Mouse (Mus musculus): ENCODE data around the gene Creb3l2. TPM values are rescaled to one million over a fixed set of nuclear protein-coding genes. Genes with fewer than 3 reads are reported as not detected.

Creb3l2 gene
- polyA plus RNA-seq, 1 experiment = 8.8 TPM

- TF ChIP-seq CEBPB (IDR thresholded peaks at IDR 0.05; ENCODE audit: low read depth) (no peak), CTCF (IDR thresholded peaks at IDR 0.05; ENCODE audit: control insufficient read depth, insufficient read depth, insufficient read length) (no peak)
- H3K27me3 ChIP-seq (ENCODE audit: control insufficient read depth, insufficient read depth, insufficient read length) = no peaks in the 10 kb centered on the region
- no peaks in the 10 kb centered on the region for H3K36me3 ChIP-seq (ENCODE audit: control insufficient read depth, insufficient read depth)
- peaks cover 31% of the 10 kb centered on the region for H3K79me2 ChIP-seq (ENCODE audit: control insufficient read depth, insufficient read depth)
- no peak overlapping the region for H3K4me3 ChIP-seq (ENCODE audit: insufficient read depth, poor library complexity, severe bottlenecking)
- H3ac ChIP-seq (ENCODE audit: control insufficient read depth, insufficient read length, low read depth) = no peak overlapping the region
- peaks cover 6% of the 10 kb centered on the region for H3K79me3 ChIP-seq (ENCODE audit: low read depth)
These were observed 40.0 kb downstream of the Creb3l2 start for GRCm38 (mm10) chr6:37401928-37402327.

- Histone ChIP-seq H3ac (ENCODE audit: control insufficient read depth, insufficient read length, low read depth) (no peak overlapping the region), H3K79me3 (ENCODE audit: low read depth) (peaks cover 2% of the 10 kb centered on the region), H3K36me3 (ENCODE audit: control insufficient read depth, insufficient read depth) (no peaks in the 10 kb centered on the region), H3K4me3 (ENCODE audit: insufficient read depth, poor library complexity, severe bottlenecking) (no peak overlapping the region), H3K27me3 (ENCODE audit: control insufficient read depth, insufficient read depth, insufficient read length) (no peaks in the 10 kb centered on the region), H3K79me2 (ENCODE audit: control insufficient read depth, insufficient read depth) (peaks cover 24% of the 10 kb centered on the region)
- TF ChIP-seq CTCF (IDR thresholded peaks at IDR 0.05; ENCODE audit: control insufficient read depth, insufficient read depth, insufficient read length) (no peak), MYOD1 (IDR thresholded peaks at IDR 0.05; ENCODE audit: control insufficient read depth, insufficient read length, low read depth) (peak; percentile 36)
These were observed 41.0 kb downstream of the Creb3l2 start for GRCm38 (mm10) chr6:37400866-37401525.

GRCm38 (mm10) chr6:37400167-37400566 is 41.8 kb downstream of the Creb3l2 start:
- Histone ChIP-seq H3ac (ENCODE audit: control insufficient read depth, insufficient read length, low read depth) (no peak overlapping the region), H3K79me2 (ENCODE audit: control insufficient read depth, insufficient read depth) (peaks cover 18% of the 10 kb centered on the region), H3K4me3 (ENCODE audit: insufficient read depth, poor library complexity, severe bottlenecking) (no peak overlapping the region), H3K79me3 (ENCODE audit: low read depth) (no peaks in the 10 kb centered on the region), H3K36me3 (ENCODE audit: control insufficient read depth, insufficient read depth) (no peaks in the 10 kb centered on the region), H3K27me3 (ENCODE audit: control insufficient read depth, insufficient read depth, insufficient read length) (no peaks in the 10 kb centered on the region)
- TF ChIP-seq MAX (IDR thresholded peaks at IDR 0.05) = no peak
- no peak for TF ChIP-seq MYOD1 (IDR thresholded peaks at IDR 0.05; ENCODE audit: control insufficient read depth, insufficient read length, low read depth)
- TF ChIP-seq CEBPB (IDR thresholded peaks at IDR 0.05; ENCODE audit: low read depth) = no peak
- TF ChIP-seq CTCF (IDR thresholded peaks at IDR 0.05; ENCODE audit: control insufficient read depth, insufficient read depth, insufficient read length) = no peak
- TF ChIP-seq USF1 (IDR thresholded peaks at IDR 0.05; ENCODE audit: low read depth) = no peak
- no peak for TF ChIP-seq FOSL1 (IDR thresholded peaks at IDR 0.05; ENCODE audit: insufficient read depth, low read length, poor library complexity, severe bottlenecking)
- no peak for TF ChIP-seq MYOG (IDR thresholded peaks at IDR 0.05; ENCODE audit: control insufficient read depth, extremely low read depth, insufficient read length)

- H3K79me3 ChIP-seq (ENCODE audit: low read depth) = peaks cover 1% of the 10 kb centered on the region
- H3K27me3 ChIP-seq (ENCODE audit: control insufficient read depth, insufficient read depth, insufficient read length) = no peaks in the 10 kb centered on the region
These were observed 43.0 kb downstream of the Creb3l2 start for GRCm38 (mm10) chr6:37398943-37399342.

GRCm38 (mm10) chr6:37397973-37398372 is 44.0 kb downstream of the Creb3l2 start:
- TF ChIP-seq MYOG (IDR thresholded peaks at IDR 0.05; ENCODE audit: control insufficient read depth, extremely low read depth, insufficient read length) = no peak
- TF ChIP-seq MYOD1 (IDR thresholded peaks at IDR 0.05; ENCODE audit: control insufficient read depth, insufficient read length, low read depth) = no peak
- TF ChIP-seq USF1 (IDR thresholded peaks at IDR 0.05; ENCODE audit: low read depth) = no peak
- TF ChIP-seq CTCF (IDR thresholded peaks at IDR 0.05; ENCODE audit: control insufficient read depth, insufficient read depth, insufficient read length) = no peak

More at GRCm38 (mm10) chr6:37398943-37399342, 43.0 kb downstream of the Creb3l2 start:
- H3ac ChIP-seq (ENCODE audit: control insufficient read depth, insufficient read length, low read depth) = no peak overlapping the region
- H3K4me3 ChIP-seq (ENCODE audit: insufficient read depth, poor library complexity, severe bottlenecking) = no peak overlapping the region
- H3K36me3 ChIP-seq (ENCODE audit: control insufficient read depth, insufficient read depth) = no peaks in the 10 kb centered on the region
- TF ChIP-seq CEBPB (IDR thresholded peaks at IDR 0.05; ENCODE audit: low read depth) (no peak), USF1 (IDR thresholded peaks at IDR 0.05; ENCODE audit: low read depth) (no peak), MYOD1 (IDR thresholded peaks at IDR 0.05; ENCODE audit: control insufficient read depth, insufficient read length, low read depth) (peak; percentile 96), FOSL1 (IDR thresholded peaks at IDR 0.05; ENCODE audit: insufficient read depth, low read length, poor library complexity, severe bottlenecking) (peak; percentile 78), MAX (IDR thresholded peaks at IDR 0.05) (peak; percentile 46), CTCF (IDR thresholded peaks at IDR 0.05; ENCODE audit: control insufficient read depth, insufficient read depth, insufficient read length) (no peak), MYOG (IDR thresholded peaks at IDR 0.05; ENCODE audit: control insufficient read depth, extremely low read depth, insufficient read length) (no peak)
- H3K79me2 ChIP-seq (ENCODE audit: control insufficient read depth, insufficient read depth) = peaks cover 18% of the 10 kb centered on the region

GRCm38 (mm10) chr6:37397254-37397653 is 44.7 kb downstream of the Creb3l2 start:
- TF ChIP-seq MYOG (IDR thresholded peaks at IDR 0.05; ENCODE audit: control insufficient read depth, extremely low read depth, insufficient read length) (no peak), MYOD1 (IDR thresholded peaks at IDR 0.05; ENCODE audit: control insufficient read depth, insufficient read length, low read depth) (no peak), FOSL1 (IDR thresholded peaks at IDR 0.05; ENCODE audit: insufficient read depth, low read length, poor library complexity, severe bottlenecking) (no peak), MAX (IDR thresholded peaks at IDR 0.05) (no peak), CTCF (IDR thresholded peaks at IDR 0.05; ENCODE audit: control insufficient read depth, insufficient read depth, insufficient read length) (no peak), CEBPB (IDR thresholded peaks at IDR 0.05; ENCODE audit: low read depth) (no peak), USF1 (IDR thresholded peaks at IDR 0.05; ENCODE audit: low read depth) (no peak)
- peaks cover 1% of the 10 kb centered on the region for H3K79me3 ChIP-seq (ENCODE audit: low read depth)
- no peaks in the 10 kb centered on the region for H3K27me3 ChIP-seq (ENCODE audit: control insufficient read depth, insufficient read depth, insufficient read length)
- peaks cover 18% of the 10 kb centered on the region for H3K79me2 ChIP-seq (ENCODE audit: control insufficient read depth, insufficient read depth)
- no peaks in the 10 kb centered on the region for H3K36me3 ChIP-seq (ENCODE audit: control insufficient read depth, insufficient read depth)
- no peak overlapping the region for H3ac ChIP-seq (ENCODE audit: control insufficient read depth, insufficient read length, low read depth)
- no peak overlapping the region for H3K4me3 ChIP-seq (ENCODE audit: insufficient read depth, poor library complexity, severe bottlenecking)

More at GRCm38 (mm10) chr6:37397973-37398372, 44.0 kb downstream of the Creb3l2 start:
- Histone ChIP-seq H3K79me2 (ENCODE audit: control insufficient read depth, insufficient read depth) (peaks cover 18% of the 10 kb centered on the region), H3K4me3 (ENCODE audit: insufficient read depth, poor library complexity, severe bottlenecking) (no peak overlapping the region), H3K79me3 (ENCODE audit: low read depth) (peaks cover 1% of the 10 kb centered on the region), H3K27me3 (ENCODE audit: control insufficient read depth, insufficient read depth, insufficient read length) (no peaks in the 10 kb centered on the region), H3ac (ENCODE audit: control insufficient read depth, insufficient read length, low read depth) (no peak overlapping the region), H3K36me3 (ENCODE audit: control insufficient read depth, insufficient read depth) (no peaks in the 10 kb centered on the region)
